Mouse (Mus musculus): ENCODE measurements at regions not wholly inside any gene's neighbourhood (a gene's known extent, or its start where the extent isn't known, plus 50 kb on each side); places are given as distances from the start of the nearest gene placed in this dataset.

- Histone ChIP-seq H3K9ac (no peak overlapping the region), H3K9me3 (replicated peaks) (no peaks in the 10 kb centered on the region), H3K36me3 (ENCODE audit: poor library complexity, severe bottlenecking) (no peaks in the 10 kb centered on the region), H3K27ac (no peak overlapping the region), H3K4me1 (no peaks in the 10 kb centered on the region), H3K27me3 (no peaks in the 10 kb centered on the region), H3K4me2 (no peak overlapping the region), H3K4me3 (no peak overlapping the region)
- ATAC-seq: no peak
- 76% methylated on average over 2 of the region's 2 CpGs for WGBS
These were observed 907.3 kb upstream of the Gm37988 start for GRCm38 (mm10) chr1:3900354-3900753.

DNA sequence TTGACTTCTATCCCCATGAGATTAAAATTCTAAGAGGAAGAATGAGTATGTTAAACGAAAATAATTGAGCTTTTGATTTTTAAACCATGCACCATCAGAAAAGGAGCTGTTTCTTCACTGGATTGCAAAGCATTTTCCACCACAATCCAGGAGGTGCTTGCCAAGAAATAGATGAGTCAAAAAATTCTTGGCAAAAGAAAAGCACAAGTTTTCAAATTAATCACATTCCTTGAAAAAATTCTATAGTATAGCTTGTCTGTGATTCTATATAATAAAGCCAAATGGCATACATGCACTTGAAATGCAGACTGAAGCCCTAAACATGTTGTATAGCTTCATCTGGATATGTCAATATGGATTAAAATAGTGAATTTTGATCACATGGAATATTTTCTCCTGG, 904.3 kb upstream of the Gm37988 start:
- Histone ChIP-seq H3K9me3 (replicated peaks) (no peaks in the 10 kb centered on the region), H3K36me3 (ENCODE audit: poor library complexity, severe bottlenecking) (no peaks in the 10 kb centered on the region), H3K9ac (no peak overlapping the region), H3K4me1 (no peaks in the 10 kb centered on the region), H3K27ac (no peak overlapping the region), H3K4me3 (no peak overlapping the region), H3K4me2 (no peak overlapping the region), H3K27me3 (no peaks in the 10 kb centered on the region)
- WGBS: 75% methylated on average over 1 of the region's 1 CpGs
- ATAC-seq: no peak

DNA sequence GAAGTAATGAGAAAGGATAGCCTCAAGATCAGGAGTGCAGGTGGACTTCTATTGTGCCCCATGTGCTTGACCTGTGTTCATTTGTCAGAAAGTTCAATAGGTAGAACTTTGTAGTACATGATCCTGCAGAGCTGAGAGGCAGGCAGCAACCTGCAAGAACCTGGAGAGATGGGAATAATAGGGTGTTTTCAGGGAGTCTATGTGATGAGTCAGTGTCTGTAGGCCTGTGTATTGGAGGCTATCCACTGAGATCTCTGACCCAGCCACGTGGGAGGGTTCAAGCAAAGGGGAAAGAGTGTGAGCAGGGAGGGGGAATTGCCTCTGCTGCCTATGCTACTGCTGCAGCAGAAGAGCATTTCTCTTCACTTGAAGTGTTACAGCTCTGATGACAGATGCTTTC, 895.2 kb upstream of the Gm37988 start:
- H3K36me3 ChIP-seq (ENCODE audit: poor library complexity, severe bottlenecking): no peaks in the 10 kb centered on the region
- WGBS: 40% methylated on average over 1 of the region's 1 CpGs
- ATAC-seq: no peak

DNA sequence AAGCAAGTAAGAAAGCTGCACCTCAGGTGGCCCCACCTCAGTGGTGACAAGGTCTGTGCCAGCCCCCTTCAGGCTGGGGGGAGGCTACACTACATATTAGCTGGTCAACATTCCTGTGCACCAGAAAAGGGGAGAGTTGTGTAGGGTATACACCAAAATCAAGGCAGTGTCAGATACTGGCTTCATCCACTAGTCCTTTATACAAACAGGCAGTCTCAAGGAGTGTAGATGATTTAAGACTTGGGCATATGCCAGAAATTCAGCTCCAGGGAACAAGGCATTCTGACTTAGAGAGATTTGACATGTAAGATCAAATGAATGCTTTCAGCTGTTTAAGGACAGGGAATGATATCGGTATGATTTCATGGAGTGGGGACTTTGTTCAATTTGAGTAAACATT, 894.1 kb upstream of the Gm37988 start:
- no peaks in the 10 kb centered on the region for H3K36me3 ChIP-seq (ENCODE audit: poor library complexity, severe bottlenecking)
- ATAC-seq: 0 out of 2 replicates have a peak, but pooled peaks have one; percentile 30
- H3K9ac ChIP-seq: no peak overlapping the region
- H3K4me1 ChIP-seq: peaks cover 7% of the 10 kb centered on the region; the same call in 1 of the 2 replicates
- H3K27me3 ChIP-seq: no peaks in the 10 kb centered on the region
- WGBS: 27% methylated on average over 1 of the region's 1 CpGs
- no peak overlapping the region for H3K27ac ChIP-seq
- H3K9me3 ChIP-seq (replicated peaks): no peaks in the 10 kb centered on the region
- no peak overlapping the region for H3K4me2 ChIP-seq
- H3K4me3 ChIP-seq: no peak overlapping the region

More for the DNA sequence above, 895.2 kb upstream of the Gm37988 start:
- Histone ChIP-seq H3K9ac (no peak overlapping the region), H3K4me2 (no peak overlapping the region), H3K27me3 (no peaks in the 10 kb centered on the region), H3K4me3 (no peak overlapping the region), H3K9me3 (replicated peaks) (no peaks in the 10 kb centered on the region), H3K27ac (no peak overlapping the region), H3K4me1 (peaks cover 7% of the 10 kb centered on the region; the same call in 1 of the 2 replicates)
